Mouse (Mus musculus) CH12.LX (cell line): ENCODE data around the gene Chaf1a. TPM values are rescaled to one million over a fixed set of nuclear protein-coding genes. Genes with fewer than 3 reads are reported as not detected.

Source experiments
- DNase-seq: peaks from one replicate; pipeline ENCODE4 v3.0.0-alpha.2; 2013; ENCODE audit errors: extremely low read depth
- H3K27ac ChIP-seq: 2 replicates; pipeline ENCODE4 v1.5.1; 2012; ENCODE audit warnings: low read depth, mild to moderate bottlenecking, control low read depth, moderate library complexity; ENCODE audit not compliant: insufficient read depth
- H3K27me3 ChIP-seq: replicated peaks from 2 replicates; pipeline ENCODE3; 2012; ENCODE audit warnings: inconsistent platforms
- H3K36me3 ChIP-seq, 2 experiments: replicated peaks in 1 of 2; 2 replicates each; pipeline versions ENCODE3 to v1.6.1; 2012; ENCODE audit warnings: inconsistent platforms in 1 of 2, low read length in 1 of 2, mild to moderate bottlenecking in 1 of 2, mixed read lengths in 1 of 2, moderate library complexity in 1 of 2; ENCODE audit not compliant: control insufficient read depth in 1 of 2, insufficient read depth in 1 of 2
- H3K4me1 ChIP-seq, 2 experiments: 2 replicates each; pipeline ENCODE4 v1.6.1; 2012; ENCODE audit warnings: inconsistent platforms in 1 of 2, moderate library complexity in 1 of 2; ENCODE audit not compliant: insufficient read depth in 2 of 2, control insufficient read depth in 1 of 2
- H3K4me2 ChIP-seq: 2 replicates; pipeline ENCODE4 v1.6.1; 2012; ENCODE audit warnings: low read depth, mild to moderate bottlenecking, control low read depth; ENCODE audit not compliant: poor library complexity, insufficient read depth, severe bottlenecking
- H3K4me3 ChIP-seq, 3 experiments: fragments of 150-350 bp in 1 of 3; sonication (generic) in 1 of 3; replicated peaks in 1 of 3; 2 replicates each; pipeline versions ENCODE3 to v1.5.1; 2011 to 2012; ENCODE audit warnings: low read depth in 2 of 3, low read length in 2 of 3, mild to moderate bottlenecking in 2 of 3, moderate library complexity in 2 of 3, control low read depth in 1 of 3, improper control_type of control experiment in 1 of 3, inconsistent platforms in 1 of 3, mixed read lengths in 1 of 3; ENCODE audit not compliant: poor library complexity in 1 of 3
- H3K79me2 ChIP-seq: replicated peaks from 2 replicates; pipeline ENCODE4 v1.6.1; 2012; ENCODE audit warnings: mild to moderate bottlenecking, moderate library complexity; ENCODE audit not compliant: control insufficient read depth, poor library complexity, insufficient read depth, severe bottlenecking; ENCODE audit errors: extremely low read depth
- H3K9ac ChIP-seq: 2 replicates; pipeline ENCODE4 v1.6.1; 2012; ENCODE audit warnings: low read depth, mild to moderate bottlenecking, control low read depth, moderate library complexity; ENCODE audit not compliant: insufficient read depth
- H3K9me3 ChIP-seq: replicated peaks from 2 replicates; pipeline ENCODE3; 2012; ENCODE audit warnings: low read length, inconsistent platforms, mixed read lengths
- BHLHE40 ChIP-seq: IDR thresholded peaks from 2 replicates; pipeline ENCODE4 v1.6.1; 2011; ENCODE audit warnings: mild to moderate bottlenecking, low read depth, low read length, improper control_type of control experiment
- CTCF ChIP-seq, 2 experiments: IDR thresholded peaks in 1 of 2; conservative IDR thresholded peaks in 1 of 2; 2 replicates each; pipeline ENCODE4 v1.5.1; 2011 to 2012; ENCODE audit warnings: low read depth in 2 of 2, low read length in 2 of 2, improper control_type of control experiment in 1 of 2, inconsistent platforms in 1 of 2, mild to moderate bottlenecking in 1 of 2, moderate library complexity in 1 of 2
- ELF1 ChIP-seq: IDR thresholded peaks from 2 replicates; pipeline ENCODE4 v1.6.1; 2014; ENCODE audit warnings: low read depth, mild to moderate bottlenecking, inconsistent platforms, low read length, improper control_type of control experiment
- EP300 ChIP-seq: IDR thresholded peaks from 2 replicates; pipeline ENCODE4 v1.6.1; 2011; ENCODE audit warnings: low read length, improper control_type of control experiment
- ETS1 ChIP-seq: conservative IDR thresholded peaks from 2 replicates; pipeline ENCODE4 v1.6.1; 2012; ENCODE audit warnings: low read depth, mild to moderate bottlenecking, inconsistent platforms, low read length, improper control_type of control experiment, moderate library complexity
- JUN ChIP-seq: IDR thresholded peaks from 2 replicates; pipeline ENCODE4 v1.6.1; 2011; ENCODE audit warnings: low read depth, mild to moderate bottlenecking, low read length, improper control_type of control experiment, moderate library complexity; ENCODE audit not compliant: insufficient read depth
- MEF2A ChIP-seq: IDR thresholded peaks from 2 replicates; pipeline ENCODE4 v1.6.1; 2014; ENCODE audit warnings: low read depth, mild to moderate bottlenecking, inconsistent platforms, low read length, improper control_type of control experiment, borderline replicate concordance
- NELFE ChIP-seq: IDR thresholded peaks from 2 replicates; pipeline ENCODE4 v1.6.1; 2011; ENCODE audit warnings: low read depth, low read length, improper control_type of control experiment
- RAD21 ChIP-seq: IDR thresholded peaks from 2 replicates; pipeline ENCODE4 v1.6.1; 2011; ENCODE audit warnings: low read depth, mild to moderate bottlenecking, low read length, improper control_type of control experiment, moderate library complexity
- SIN3A ChIP-seq: IDR thresholded peaks from 2 replicates; pipeline ENCODE4 v1.6.1; 2012; ENCODE audit warnings: low read length, improper control_type of control experiment, inconsistent platforms
- USF1 ChIP-seq: IDR thresholded peaks from 2 replicates; pipeline ENCODE4 v1.6.1; 2014; ENCODE audit warnings: low read depth, mild to moderate bottlenecking, inconsistent platforms, low read length, improper control_type of control experiment
- ZKSCAN1 ChIP-seq: IDR thresholded peaks from 2 replicates; pipeline ENCODE4 v1.6.1; 2012; ENCODE audit warnings: low read depth, inconsistent platforms, low read length, improper control_type of control experiment, borderline replicate concordance
- dilution Hi-C: fragments of 300-500 bp; cut with MboI; formaldehyde crosslinking; loops from 2 replicates; pipeline ENCODE4 v1.14.3; 2020; ENCODE audit warnings: low sequenced_read_pairs; ENCODE audit not compliant: extremely low pct_unique_long_range_greater_than_20kb, extremely low pct_ligation_motif_present
- in situ Hi-C: fragments of 300-500 bp; cut with MboI; formaldehyde crosslinking; loops from 3 replicates; pipeline ENCODE4 v1.14.3; 2019; ENCODE audit warnings: low sequenced_read_pairs, low pct_ligation_motif_present, low pct_unique_long_range_greater_than_20kb, mixed read lengths
- polyA plus RNA-seq: library from polyadenylated mRNA; unstranded; fragments of >175 nt; gene quantifications from 2 replicates; pipeline ENCODE4 v1.2.1, GENCODE M21; 2012; ENCODE audit warnings: low read depth; ENCODE audit not compliant: insufficient read length
- total RNA-seq, 2 experiments: library from RNA; depleted of rRNA; stranded (reverse); fragments of 300-350 nt in 1 of 2; fragments of >200 nt in 1 of 2; gene quantifications; 2 replicates each; pipeline ENCODE4 v1.2.3; 2012 to 2014

Gene Chaf1a
- total and polyA plus RNA-seq, 3 experiments, result 18.4 to 97.1 (median 39.3) TPM

DNA sequence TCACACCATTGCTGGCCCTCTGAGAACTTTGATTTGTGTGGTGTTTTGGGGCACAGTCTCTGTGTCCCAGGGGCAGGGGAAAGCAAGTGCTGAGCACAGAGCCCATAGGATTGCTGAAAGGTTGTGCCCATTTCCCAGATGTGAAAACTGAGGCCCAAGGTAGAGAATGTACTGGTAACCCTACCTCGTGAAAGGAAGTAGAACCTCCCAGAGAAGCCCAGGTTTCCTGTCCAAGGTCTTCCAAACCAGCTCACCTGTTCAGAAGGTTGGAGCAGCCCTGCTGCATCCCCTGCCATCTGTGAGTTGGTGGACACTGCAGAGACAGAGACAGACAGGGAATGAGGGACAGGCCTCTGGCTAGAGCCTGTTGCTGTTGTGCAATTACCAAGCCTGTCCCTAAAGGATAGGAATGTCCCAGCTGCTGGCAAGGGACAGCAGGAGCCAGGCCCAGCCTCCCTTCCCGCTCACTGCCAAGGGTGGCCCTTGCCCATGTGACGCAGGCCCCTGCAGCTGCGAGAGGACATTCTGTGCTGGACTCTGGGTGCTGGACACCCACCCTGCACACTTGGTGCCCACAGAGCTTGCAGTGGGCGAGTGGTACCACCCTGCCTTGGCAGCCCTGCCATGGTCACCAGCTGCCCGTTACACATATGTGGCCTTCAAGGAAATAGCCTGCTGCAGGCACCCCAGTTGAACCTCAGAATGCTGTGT is 68.2 kb downstream of the Chaf1a start:
- Histone ChIP-seq H3K4me1 (0 out of 4 replicates have a peak, but pooled peaks cover 0 to 2% of the 10 kb centered on the region in 2 experiments), H3K4me3 (no peak overlapping the region), H3K9ac (no peak overlapping the region), H3K79me2 (no peaks in the 10 kb centered on the region), H3K9me3 (no peaks in the 10 kb centered on the region), H3K36me3 (peaks cover 6 to 45% of the 10 kb centered on the region in 2 experiments), H3K27ac (no peak overlapping the region), H3K4me2 (no peak overlapping the region), H3K27me3 (no peaks in the 10 kb centered on the region)
- no peak for DNase-seq
- TF ChIP-seq BHLHE40, result no peak
- TF ChIP-seq MEF2A, result no peak
- no peak for TF ChIP-seq ELF1
- no peak for TF ChIP-seq CTCF (conservative IDR thresholded peaks at IDR 0.05 in 1 of 2, IDR thresholded peaks at IDR 0.05 in 1 of 2; ENCODE audit: low read depth in 2 of 2, low read length in 2 of 2)
- TF ChIP-seq RAD21, result no peak
- TF ChIP-seq ETS1, result no peak
- no peak for TF ChIP-seq USF1
- dilution Hi-C loops, result no loop called here
- in situ Hi-C loops, result no loop called here

DNA sequence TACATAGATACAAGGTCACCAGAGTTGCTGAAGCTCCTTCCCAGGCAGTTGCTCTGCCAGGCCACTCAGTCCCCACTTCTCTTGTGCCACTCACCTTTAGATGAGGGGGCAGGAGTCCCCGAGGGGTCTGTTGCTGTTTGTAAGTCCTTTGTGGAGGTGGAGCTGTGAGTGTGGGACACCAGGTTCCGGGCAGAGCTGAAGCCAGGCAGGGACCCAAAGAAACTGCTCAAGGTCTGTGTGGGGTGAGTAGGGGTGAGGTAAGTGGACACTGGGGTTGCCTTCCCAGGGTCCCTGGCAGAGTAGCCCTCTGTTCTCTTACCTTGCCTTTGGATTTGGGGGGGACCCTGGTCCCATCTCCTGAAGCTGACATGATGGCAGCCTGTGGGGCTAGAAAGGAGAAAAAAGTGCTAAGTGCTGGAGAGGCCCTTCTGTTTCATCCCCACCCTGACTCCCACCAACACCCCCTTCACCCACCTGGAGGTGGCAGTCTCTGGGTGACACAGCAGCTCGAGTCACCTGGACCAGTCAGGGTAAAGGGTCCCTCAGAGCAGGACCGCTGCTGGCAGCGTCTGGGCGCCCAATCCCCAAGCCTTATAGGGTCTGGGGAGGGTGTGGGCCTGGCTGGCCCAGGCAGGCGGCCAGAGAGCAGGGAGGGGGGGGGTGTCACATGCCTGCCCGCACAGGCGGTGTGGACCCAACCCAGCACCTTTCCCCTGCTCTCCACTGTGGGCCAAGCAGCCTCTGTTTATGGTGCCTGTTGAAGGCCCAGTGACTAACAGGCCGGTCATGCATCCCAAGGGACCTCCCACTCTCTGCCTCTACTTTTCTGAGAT is 69.2 kb downstream of the Chaf1a start, which contains the start of gene Plin4:
Gene Plin4, minus strand, starts transcription at position 585 of the 833 bp plus-strand sequence.
- in situ Hi-C loops (no loop called here), dilution Hi-C loops (no loop called here)
- H3K4me1 ChIP-seq, result 0 out of 4 replicates have a peak, but pooled peaks cover 0 to 2% of the 10 kb centered on the region in 2 experiments
- H3K79me2 ChIP-seq, result no peaks in the 10 kb centered on the region
- H3K27me3 ChIP-seq, result no peaks in the 10 kb centered on the region
- H3K4me3 ChIP-seq, result no peak within 1 kb of the TSS
- H3K27ac ChIP-seq, result no peak within 1 kb of the TSS
- no peak within 1 kb of the TSS for H3K9ac ChIP-seq
- peaks cover 0 to 39% of the 10 kb centered on the region in 2 experiments for H3K36me3 ChIP-seq
- DNase-seq, result no peak
- TF ChIP-seq ZKSCAN1 (no peak), SIN3A (no peak), EP300 (no peak), JUN (no peak), ELF1 (no peak), NELFE (no peak)
- no peaks in the 10 kb centered on the region for H3K9me3 ChIP-seq
- H3K4me2 ChIP-seq, result no peak within 1 kb of the TSS
